Mouse (Mus musculus) spleen, postnatal 10 days (tissue): ENCODE measurements around the gene Ecpas.
A peak's percentile ranks its signal among the peaks of the same experiment; 100 is the strongest.

ENCODE experiments used
- DNase-seq, 2 experiments: peaks; one replicate each; pipeline ENCODE4 v3.0.0; 2021 to 2022; ENCODE audit warnings: low spot score in 2 of 2

Gene Ecpas

DNA sequence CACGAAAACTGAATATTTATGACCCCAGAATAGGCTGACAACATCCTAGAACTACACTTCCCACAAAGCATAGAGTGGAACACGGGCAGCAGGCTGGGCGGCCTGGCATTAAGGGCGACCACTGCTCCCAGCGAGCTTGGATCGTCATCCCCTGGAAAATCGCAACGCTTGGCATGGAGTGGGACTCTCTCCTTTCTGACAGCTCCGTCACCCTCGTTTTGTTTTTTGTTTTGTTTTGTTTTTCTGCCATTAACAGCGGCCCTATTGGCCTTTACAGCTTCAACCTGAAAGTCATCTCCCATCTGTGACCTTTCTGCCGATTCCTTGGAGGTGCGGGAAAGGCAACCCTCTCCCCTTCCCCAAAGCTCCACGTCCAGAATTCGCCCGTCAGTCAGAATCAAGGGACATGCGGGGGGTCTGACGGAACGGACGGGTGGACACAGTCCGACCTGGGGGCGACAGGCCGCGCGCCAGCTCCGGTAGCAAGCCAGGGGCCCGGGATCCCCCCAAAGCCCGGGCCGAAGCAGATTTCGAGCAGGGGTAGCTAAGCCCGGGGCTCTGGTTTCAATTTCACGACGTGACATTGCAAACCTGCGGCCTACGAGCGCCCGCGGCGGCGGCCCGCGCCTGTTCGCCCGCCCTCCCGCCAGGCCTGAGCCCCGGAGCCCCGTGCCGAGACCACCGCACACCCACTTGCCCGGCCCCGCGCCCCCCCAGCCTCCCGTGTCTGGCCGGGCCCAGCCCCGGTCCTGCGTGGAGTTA lies 1.3 kb downstream of the Ecpas start:
- peak in 1 of 2 experiments; percentile 71 for DNase-seq

DNA sequence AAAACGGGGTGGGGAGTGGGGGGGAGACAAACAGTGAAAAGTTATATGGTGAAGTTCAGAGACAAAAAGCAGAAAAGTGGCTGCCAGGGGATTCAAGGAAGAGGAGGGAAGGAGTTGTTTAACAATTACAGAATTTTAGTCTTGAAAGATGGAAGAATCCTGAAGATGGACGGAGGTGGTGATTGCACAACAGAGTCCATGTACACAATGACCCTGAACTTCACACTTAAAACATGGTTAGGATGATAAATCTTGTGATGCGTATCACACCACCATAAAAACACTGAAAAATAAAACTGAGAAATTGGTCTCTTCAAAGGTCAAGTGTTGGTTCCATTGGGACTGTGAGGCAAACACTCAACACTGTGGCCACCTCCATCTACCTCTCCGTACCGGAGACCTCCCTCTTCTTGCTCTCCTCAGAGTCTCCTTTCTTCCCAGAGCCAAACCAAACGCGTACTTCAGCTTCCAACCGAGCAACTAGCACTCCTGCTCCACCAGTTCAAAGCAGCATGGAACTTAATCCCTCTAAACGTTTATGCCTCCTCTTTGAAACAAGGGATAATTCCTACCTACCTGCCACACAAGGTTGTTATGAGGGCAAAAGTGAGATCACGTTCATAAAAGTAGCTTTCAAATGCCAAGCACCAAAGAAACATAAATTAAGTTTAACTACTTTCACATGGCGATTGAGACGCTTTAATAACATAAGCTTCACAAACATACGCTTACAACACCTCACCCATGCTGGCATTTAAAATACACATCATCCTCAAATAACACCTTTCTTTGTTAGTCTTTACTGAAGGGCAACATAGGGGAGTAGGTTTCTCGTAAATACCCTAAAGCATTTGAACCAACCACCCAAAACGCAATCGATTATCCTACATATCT lies 2.1 kb downstream of the Ecpas start:
- no peak for DNase-seq

DNA sequence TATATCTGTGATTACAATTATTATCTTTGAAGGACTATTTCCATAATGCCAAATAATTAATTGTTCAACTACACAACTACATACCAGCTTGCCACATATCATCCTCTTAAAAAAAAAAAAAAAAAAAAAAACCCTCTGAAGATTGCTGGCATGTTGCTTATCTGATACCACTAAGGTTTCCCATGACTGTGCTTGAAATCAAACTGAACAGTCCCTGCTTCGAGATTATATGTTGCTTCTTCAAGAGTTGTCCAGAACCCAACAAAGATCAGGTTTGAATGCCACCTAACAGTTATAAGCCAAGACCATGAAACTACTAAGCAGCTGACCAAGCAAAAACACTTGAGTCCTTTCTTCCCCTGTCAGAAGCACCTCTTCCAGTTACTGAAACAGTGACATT lies 5.1 kb downstream of the Ecpas start:
- DNase-seq: no peak

DNA sequence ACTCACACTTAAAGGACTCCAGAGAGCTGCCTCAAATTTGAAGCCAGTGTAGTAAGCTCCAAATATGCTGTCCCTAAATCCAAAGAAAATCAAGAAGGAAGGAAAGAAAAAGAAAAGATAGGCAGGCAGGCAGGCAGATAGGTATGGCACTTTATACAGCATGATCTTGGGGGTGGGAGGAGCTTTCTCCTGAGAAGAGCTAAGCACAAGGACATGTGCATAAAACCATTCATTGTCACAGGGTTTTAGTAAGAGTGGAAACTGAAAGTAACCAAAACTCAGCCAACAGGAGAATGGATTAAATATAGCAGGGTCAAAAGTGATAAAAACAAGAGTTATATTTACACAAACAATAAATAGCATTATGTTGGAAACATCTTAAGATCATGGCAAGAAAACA lies 14.2 kb downstream of the Ecpas start:
- no peak for DNase-seq

DNA sequence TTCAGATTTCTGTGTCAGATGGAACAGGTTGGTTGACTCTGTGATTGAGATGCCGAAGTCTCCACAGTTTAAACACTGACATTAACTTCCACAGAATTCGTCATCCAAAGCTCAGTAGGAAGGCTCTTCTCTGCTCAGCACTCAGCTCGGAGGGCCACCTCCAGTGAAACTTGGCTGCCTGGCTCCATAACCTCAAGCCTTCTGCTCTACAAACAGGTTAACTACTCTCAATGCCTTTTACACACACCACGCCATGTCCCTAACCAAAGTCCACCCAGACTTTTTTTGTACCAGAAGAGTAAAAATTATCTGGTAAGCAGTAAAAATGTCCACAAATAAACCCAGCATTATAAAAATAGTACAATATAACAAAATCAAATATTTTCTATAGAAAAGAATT lies 15.1 kb downstream of the Ecpas start:
- no peak for DNase-seq

DNA sequence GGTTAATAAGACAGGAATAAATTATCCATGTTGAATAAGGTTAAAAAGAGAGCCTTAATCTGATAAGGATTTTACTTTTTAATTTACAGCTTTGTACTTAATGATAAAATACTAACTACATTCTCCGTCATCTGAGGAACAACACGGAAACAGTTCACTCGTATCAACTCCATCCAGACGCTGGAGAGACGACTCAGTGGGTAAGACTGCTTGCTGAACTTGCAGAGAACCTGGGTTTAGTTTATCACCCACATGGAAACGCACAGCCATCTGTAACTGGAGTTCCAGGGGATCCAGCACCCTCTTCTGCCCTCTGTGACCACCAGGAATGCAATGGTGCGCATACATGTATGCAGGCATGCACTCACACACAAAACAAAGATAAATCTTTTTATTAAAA lies 18.1 kb downstream of the Ecpas start:
- no peak for DNase-seq

DNA sequence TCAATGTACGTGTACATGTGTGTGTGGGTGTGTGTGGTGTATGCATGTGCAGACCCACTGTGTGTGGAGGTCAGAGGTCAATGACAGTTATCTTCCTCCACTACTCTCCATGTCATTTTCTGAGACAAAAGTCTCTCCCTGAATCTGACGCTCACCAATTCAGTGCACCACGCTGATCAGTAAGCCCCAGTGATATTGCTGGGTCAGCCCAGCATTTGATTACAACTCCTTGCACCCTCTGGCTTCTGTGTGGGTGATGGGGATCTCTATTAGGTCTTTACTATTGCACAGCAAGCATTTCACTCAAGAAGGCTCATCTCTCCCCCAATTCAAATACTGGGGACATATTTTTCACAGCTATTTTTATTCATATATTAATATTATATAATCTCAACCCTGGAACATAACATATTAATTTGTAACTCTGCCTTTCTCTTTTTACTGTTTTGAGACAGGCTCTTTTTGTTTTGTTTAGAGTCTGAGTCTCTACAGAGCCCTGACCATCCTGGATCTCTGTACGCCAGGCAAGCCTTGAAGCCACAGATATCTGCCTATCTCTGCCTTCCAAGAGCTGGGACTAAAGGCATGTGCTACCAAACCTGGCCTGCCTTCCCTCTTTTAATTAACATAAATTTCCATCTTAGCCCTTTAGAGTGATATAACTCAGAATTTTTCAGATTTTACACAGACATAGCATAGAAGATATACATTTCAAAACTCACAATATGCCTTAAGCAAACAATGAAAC lies 22.3 kb downstream of the Ecpas start:
- peak in 1 of 2 experiments; percentile 19 for DNase-seq

DNA sequence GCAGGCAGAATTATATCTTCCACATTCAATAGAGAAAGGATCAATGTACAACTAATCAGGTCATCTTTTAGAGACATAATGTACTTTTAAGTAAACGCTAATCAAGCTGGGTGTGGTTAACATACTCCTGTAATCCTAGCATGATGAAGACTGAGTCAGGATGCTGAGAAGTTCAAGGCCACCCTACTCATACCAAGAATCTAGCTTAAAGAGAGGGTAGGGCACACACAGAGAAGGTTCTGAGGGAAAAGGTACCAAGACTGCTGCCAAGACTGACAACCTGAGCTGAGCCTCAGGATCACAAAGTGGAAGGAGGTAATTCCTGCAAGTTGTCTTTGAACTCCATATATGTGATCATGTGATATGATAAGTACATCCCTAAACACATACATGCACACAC lies 24.0 kb downstream of the Ecpas start:
- DNase-seq: no peak

DNA sequence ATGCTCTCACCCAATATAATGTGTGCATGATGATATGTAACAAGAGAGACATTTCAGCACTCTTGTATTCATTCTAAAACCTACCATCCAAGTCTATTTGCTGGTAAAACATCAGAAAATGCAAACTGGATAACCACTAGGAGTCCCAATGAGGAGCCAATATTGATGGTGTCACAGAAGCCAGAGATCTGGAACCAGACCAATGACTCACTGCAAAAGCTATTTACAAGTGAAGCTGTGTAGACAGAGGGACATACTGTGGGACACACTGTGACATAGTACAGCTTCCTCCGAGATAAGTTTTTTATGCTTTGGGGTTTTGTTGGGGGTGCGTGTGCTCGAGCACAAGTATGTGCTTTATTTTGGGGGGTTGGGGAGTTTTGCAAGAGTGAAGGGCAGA lies 24.9 kb downstream of the Ecpas start:
- no peak for DNase-seq

DNA sequence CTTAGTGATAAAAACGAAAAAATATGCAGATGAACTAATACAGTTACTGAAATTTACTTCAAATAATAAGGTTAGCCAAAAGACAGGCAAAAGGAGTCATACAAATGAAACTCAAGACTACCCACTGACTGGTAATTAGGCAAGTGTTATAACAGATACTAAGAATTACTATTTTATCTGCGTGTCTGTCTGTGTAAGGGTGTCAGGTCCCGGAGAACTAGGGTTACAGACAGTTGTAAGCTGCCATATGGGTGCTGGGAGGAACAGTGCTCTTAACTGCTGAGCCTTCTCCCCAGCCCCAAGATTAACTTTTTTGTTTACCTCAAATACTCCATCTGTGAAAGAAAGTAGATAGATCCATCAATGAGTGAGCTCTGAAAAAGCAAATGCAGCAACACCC lies 25.8 kb downstream of the Ecpas start:
- DNase-seq: no peak

DNA sequence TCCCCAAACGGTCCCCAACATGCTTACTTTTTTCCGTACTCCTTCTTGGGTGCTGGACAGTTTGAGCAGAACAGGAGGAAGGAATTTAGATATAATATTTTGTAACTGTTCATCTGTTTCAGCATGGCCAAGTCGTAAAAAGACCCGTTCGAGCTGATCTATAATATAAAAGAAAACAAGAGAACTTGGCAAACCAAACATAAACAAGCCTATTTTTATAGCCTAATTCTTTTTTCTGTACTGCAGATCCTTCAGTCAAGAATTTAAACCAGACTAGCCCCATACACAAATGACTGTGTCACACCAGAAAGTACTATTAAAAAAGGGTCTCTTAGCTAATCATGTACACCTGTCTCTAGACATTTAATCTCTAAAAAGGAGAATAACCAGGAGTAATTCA lies 27.2 kb downstream of the Ecpas start:
- no peak for DNase-seq

DNA sequence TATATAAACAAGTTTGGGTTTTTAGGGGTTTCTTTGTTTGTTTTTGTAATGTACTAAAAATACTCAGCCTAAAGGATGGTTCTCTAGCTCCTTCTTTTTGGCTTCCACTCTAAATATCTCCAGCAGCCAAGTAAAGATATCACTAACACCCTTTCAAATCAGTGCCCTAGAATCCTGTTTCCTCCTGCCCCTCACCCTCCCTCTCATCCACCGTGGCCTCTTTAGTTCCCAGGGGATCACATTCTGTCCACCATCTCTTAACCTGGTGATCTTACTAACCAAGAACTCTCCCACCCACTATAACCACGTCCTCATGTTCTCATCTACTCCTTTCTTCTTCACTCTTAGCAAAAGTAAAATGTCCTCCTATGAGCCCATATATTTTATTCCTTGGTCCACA lies 28.7 kb downstream of the Ecpas start:
- DNase-seq: no peak

DNA sequence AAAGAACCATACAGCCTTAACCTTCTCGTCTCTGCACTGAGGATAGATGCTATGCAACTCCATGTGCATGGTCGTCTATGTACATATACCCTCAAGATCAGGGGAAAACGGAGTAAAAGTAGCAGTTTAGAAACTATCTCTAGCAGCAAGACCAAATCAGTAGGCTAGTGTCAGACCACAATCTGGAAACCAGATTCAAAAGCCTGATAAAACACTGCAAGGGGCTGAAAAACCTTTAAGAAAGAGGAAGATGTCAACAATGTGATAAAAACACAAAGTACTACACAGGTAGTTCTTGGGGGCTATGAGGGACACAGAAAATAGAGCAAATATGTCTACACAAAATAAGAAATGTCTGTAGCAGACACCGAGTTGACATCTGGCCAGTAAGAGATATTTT lies 38.2 kb downstream of the Ecpas start:
- DNase-seq: no peak

DNA sequence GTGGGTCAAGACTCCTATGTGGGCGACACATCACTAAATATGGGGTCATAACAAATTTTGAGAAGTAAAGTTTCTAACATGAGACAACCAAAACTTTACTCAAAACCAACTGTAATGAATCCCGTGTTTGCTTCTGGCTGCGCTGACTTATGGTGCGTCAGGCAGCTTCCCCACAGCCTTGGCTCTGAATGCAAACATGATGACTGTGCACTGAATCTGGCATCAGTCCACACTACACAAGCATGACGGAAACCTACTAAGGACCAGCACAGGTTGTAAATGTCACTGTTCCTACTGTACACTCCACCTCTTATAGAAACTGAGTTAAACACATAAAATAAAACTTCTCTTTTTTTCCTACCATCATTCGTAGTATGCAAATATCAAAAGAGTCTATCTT lies 45.3 kb downstream of the Ecpas start:
- DNase-seq: no peak

DNA sequence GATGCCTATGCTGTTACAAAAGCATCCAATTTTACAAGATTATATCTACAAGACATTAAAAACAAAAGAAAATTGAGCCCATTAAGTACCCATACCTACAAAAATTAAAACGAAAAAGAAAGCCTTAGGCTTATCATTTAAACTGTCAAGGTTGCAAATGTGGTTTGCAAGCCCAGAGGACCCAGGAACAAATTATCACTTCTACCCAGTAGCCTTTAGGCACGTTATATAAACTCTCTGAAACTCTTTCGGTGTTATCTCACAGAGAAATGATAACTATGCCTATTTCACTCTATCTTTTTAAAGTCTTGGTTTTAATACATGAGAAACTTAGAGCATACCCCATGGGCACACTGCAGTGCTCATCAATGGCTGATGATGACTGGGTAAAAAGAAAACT lies 79.6 kb downstream of the Ecpas start:
- no peak for DNase-seq

DNA sequence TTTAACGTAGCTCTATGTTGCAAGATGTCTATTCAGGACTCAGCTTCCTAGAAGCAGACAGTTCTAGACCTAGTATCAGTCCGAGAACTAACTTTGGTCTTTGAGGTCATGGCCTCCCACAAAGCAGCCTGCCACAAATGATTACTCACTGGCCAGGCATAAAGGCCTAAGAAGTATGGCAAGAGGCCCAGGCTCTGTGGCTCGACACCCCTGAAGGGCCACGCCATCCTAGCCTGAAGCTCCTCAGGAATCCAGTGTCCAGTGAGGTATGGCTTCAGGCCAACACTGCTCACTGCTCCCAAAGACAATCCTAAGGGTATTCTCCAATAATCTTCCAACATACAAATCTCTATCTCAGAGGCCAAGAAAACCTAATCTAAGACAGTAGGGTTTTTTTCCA lies 86.6 kb downstream of the Ecpas start:
- no peak for DNase-seq

DNA sequence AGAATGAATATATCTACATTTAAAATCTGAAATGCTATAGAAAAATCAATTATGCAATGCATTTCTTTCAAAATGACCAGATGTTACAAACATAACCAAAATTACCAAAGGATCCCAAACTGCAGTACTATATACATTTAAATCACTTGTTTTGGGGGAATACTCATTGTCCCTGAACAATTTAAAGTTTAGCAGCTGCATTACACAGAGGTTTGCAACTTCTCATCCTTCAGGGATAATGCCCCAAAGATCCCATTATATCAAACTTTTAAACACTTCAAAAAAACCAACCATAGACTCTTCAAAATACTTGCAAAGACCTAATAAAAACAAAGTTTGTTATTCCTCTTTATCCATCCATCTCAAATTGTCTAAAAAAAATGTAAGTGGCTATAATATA lies 124.9 kb downstream of the Ecpas start, which contains the start of gene Olfr267:
Olfr267 (minus strand) TSS at position 101 of the 400 bp plus-strand sequence.
- no peak for DNase-seq

DNA sequence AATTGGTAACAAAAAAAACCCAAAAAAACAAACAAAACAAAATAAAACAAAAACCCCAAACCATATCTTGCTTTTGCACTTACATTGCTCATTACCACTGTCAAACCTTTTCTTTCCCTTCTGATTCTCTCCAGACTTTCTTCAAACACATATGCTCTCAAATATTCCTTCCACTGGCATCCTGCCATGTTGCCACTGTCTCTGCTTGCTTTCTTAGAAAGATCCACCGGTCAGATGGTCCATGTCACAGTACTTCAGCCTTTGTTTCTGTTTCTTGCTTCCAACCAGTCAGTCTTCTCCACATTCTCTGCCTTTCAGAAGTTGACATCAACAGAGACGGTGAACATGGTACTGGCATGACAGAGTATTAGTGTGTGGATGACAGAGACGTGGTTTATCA lies 125.9 kb downstream of the Ecpas start:
- DNase-seq: no peak

DNA sequence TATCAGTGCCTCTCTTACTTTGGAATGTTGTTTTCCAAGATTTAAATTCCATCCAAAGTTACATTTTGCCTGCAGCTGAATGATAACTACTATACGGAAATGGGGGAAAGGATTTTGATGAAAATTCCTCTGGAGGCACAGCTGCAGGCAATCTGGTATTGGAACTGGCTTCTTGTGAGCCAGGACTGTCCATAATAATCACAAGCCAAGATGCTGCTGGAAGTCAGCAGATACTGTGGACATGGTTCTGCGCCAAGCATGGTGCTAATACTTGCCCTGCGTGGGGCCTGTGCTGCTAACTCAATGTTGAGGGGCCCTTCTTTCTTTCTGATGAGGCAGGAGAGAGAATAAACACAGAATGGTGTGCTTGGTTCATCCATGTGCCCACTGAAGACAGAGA lies 149.1 kb downstream of the Ecpas start:
- no peak for DNase-seq

DNA sequence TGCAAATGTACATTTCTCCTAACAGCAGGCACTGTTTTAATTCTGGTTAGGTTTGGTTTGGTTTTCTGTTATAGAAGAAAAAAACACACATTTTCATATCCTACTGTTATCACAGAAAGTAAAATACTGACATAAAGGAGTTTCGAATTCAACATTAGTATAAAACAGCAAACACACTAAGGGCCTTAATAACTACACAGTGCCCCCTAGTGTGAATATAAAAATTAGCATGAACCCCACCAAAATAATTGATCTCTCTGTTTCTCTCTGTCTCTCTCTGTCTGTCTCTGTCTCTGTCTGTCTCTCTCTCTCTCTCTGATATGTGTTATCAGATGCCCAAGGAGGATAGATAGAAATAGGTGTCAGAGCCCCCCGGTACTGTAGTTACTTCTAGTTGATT lies 163.0 kb downstream of the Ecpas start:
- no peak for DNase-seq

DNA sequence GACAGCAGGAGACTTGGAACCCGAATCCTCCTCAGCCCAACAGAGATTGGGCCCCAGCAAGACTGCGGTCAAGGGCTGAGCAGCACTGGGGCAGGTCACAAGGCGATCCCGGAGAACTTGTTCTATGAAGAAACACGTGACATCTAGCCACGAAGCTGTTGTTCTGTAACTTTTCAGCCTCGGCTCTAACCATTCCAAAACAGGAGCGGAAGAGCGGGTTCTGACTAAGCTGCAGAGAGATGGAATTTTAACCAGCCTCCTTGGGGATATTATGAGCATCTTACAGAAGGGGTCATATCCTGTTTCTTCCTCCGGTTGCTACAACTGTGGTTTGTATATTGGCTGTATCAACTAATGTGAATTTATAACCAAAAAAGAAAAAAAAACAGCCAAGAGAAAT lies 163.4 kb downstream of the Ecpas start:
- no peak for DNase-seq
